Mouse (Mus musculus) liver, embryonic 13.5 days (tissue): Measurements from ENCODE around the gene Gm48552. TPM values are rescaled to one million over a fixed set of nuclear protein-coding genes. Genes with fewer than 3 reads are reported as not detected.

Source experiments
- ATAC-seq: fragments of 200-750 bp; cut with Nextera tagmentation; 2 replicates; pipeline ENCODE4 v1.8.0; 2017; ENCODE audit warnings: low read depth, mild to moderate bottlenecking, moderate number of reproducible peaks, moderate library complexity
- DNase-seq: peaks from one replicate; pipeline ENCODE4 v3.0.0; 2022
- H3K27ac ChIP-seq: fragments of 300-500 bp; sonication (generic); 2 replicates; pipeline ENCODE4 v1.5.1; 2015; ENCODE audit warnings: moderate library complexity, mild to moderate bottlenecking, inconsistent platforms
- H3K27me3 ChIP-seq: fragments of 300-500 bp; sonication (generic); 2 replicates; pipeline ENCODE4 v1.6.1; 2015; ENCODE audit warnings: mild to moderate bottlenecking, inconsistent platforms
- H3K36me3 ChIP-seq: fragments of 300-500 bp; sonication (generic); 2 replicates; pipeline ENCODE4 v1.6.1; 2015; ENCODE audit warnings: mild to moderate bottlenecking, inconsistent platforms
- H3K4me1 ChIP-seq: fragments of 300-500 bp; sonication (generic); replicated peaks from 2 replicates; pipeline ENCODE4 v1.6.1; 2015; ENCODE audit warnings: inconsistent platforms
- H3K4me2 ChIP-seq: fragments of 300-500 bp; sonication (generic); 2 replicates; pipeline ENCODE4 v1.6.1; 2015; ENCODE audit warnings: inconsistent platforms, mild to moderate bottlenecking, moderate library complexity
- H3K4me3 ChIP-seq: fragments of 300-500 bp; sonication (generic); replicated peaks from 2 replicates; pipeline ENCODE4 v1.5.1; 2015; ENCODE audit warnings: mild to moderate bottlenecking, inconsistent platforms
- H3K9ac ChIP-seq: fragments of 300-500 bp; sonication (generic); 2 replicates; pipeline ENCODE4 v1.6.1; 2015; ENCODE audit warnings: mild to moderate bottlenecking, inconsistent platforms
- H3K9me3 ChIP-seq: fragments of 300-500 bp; sonication (generic); replicated peaks from 2 replicates; pipeline ENCODE4 v1.6.1; 2016; ENCODE audit warnings: inconsistent platforms
- WGBS: fragments of 180-500 bp; shearing (Covaris S2); methylation state at CpG from one replicate; pipeline ENCODE4 v1.1.7; 2015; ENCODE audit not compliant: insufficient replicate concordance; 5-methylcytosine and 5-hydroxymethylcytosine counted together
- polyA plus RNA-seq: library from polyadenylated mRNA; unstranded; fragments of >200 nt; fragmentation: Nextera tagmentation; extraction: Ambion mirVana; gene quantifications from 2 replicates; pipeline ENCODE4 v1.2.1, GENCODE M21; 2015

The Gm48552 gene
- polyA plus RNA-seq, 1 experiment from 2014 or later, result 0.93 TPM

DNA sequence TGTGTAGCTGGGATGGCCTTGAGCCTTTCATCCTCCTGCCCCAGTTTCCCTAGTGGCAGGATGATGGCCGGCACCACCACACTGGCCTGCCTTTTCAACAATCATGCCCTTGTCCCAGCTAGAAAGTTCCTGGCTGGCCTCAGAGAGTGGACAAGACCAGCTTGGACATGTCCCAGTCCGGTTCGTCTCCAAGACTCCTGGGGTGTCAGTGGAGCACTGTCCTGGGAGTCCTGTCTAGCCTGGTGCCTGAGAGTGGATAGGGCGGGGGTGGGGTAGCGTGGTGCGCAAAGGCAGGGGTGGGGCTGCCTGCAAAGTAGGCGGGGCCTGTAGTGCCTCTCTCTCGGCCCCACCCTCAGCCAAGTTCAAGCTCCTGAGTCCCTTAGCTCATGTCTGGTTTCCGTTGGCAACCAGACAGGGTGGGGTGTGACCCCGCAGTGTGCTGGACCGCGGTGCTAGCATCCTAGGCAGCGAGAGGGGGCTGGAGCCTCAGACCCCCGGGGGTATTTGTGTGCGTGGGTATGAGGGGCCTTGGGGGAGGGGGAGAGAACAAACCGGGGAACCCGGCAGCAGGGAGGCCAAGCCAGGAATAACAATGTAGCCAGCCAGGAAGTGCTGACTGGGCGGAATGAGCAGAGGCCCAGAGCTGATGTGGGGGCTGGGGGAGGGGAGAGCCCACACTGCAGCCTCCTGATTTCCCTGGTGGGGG is 12.9 kb downstream of the Gm48552 start:
- H3K4me2 ChIP-seq, result peak overlapping the region; percentile 29
- H3K36me3 ChIP-seq, result peaks cover 21% of the 10 kb centered on the region
- DNase-seq (peak; percentile 63), ATAC-seq (peak; percentile 84)
- peaks cover 38% of the 10 kb centered on the region for H3K27me3 ChIP-seq
- peak overlapping the region; percentile 13; the same call in 1 of the 2 replicates for H3K9ac ChIP-seq
- 10% methylated on average over 18 of the region's 18 CpGs for WGBS
- peaks cover 46% of the 10 kb centered on the region for H3K4me1 ChIP-seq
- peak overlapping the region; percentile 63 for H3K27ac ChIP-seq
- no peak overlapping the region for H3K4me3 ChIP-seq
- H3K9me3 ChIP-seq, result no peaks in the 10 kb centered on the region

DNA sequence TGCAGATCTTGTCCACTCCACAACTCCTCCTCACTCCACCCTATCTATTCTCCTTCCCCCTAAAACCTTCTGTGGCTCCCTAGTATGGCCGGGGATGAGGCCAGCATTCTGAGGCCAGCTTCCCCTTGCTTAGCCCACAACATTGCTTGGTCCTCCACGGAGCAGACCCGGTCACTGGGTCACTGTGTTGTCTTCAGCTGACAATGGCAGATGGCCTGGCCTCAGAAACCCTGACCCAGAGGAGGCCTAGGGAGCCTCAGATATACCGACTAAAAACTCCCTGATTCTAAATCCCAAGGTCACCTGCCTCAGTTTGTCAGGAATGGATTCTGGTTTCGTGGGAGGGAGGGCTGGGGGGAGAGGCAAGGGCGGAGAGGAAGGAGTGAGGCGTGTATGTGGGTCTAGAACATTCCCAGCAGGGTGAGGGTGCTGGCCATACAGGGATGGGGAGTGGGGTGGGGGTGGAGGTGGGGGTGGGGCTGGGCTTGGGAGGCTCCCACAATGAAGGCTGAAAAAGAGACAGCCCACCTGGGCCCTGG is 13.5 kb downstream of the Gm48552 start:
- DNase-seq, result no peak
- no peaks in the 10 kb centered on the region for H3K9me3 ChIP-seq
- H3K27me3 ChIP-seq, result peaks cover 45% of the 10 kb centered on the region
- peak overlapping the region; percentile 63 for H3K27ac ChIP-seq
- H3K9ac ChIP-seq, result 0 out of 2 replicates have a peak overlapping the region, but pooled peaks have one; percentile 13
- no peak overlapping the region for H3K4me3 ChIP-seq
- peaks cover 19% of the 10 kb centered on the region for H3K36me3 ChIP-seq
- peak; percentile 13; the same call in 1 of the 2 replicates for ATAC-seq
- H3K4me1 ChIP-seq, result peaks cover 52% of the 10 kb centered on the region
- peak overlapping the region; percentile 29; the same call in 1 of the 2 replicates for H3K4me2 ChIP-seq
- 40% methylated on average over 7 of the region's 7 CpGs for WGBS

DNA sequence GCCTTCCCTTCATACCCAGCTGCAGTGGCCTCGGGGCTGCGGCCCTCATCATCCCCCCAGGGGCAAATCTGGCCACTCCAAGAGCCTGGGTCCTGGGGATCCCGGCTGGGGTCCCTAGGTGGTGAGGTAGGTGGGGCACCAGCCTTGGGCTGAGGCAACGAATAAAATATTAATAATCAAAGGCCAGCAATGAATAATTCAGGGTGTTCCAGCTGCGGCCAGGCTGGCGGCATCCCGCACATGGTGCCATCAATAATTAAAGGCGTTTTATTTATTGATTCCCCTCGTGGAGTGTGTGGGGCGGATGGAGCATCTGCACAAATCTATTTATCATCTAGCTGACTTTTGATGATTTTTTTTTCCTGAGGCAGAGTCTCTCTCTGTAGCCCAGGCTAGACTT is 14.7 kb downstream of the Gm48552 start:
- Histone ChIP-seq H3K4me2 (no peak overlapping the region), H3K4me1 (peaks cover 64% of the 10 kb centered on the region), H3K9me3 (no peaks in the 10 kb centered on the region), H3K27ac (no peak overlapping the region), H3K9ac (no peak overlapping the region), H3K4me3 (no peak overlapping the region), H3K27me3 (peaks cover 57% of the 10 kb centered on the region), H3K36me3 (peaks cover 19% of the 10 kb centered on the region)
- no peak for DNase-seq
- no peak for ATAC-seq
- WGBS, result 76% methylated on average over 10 of the region's 10 CpGs

DNA sequence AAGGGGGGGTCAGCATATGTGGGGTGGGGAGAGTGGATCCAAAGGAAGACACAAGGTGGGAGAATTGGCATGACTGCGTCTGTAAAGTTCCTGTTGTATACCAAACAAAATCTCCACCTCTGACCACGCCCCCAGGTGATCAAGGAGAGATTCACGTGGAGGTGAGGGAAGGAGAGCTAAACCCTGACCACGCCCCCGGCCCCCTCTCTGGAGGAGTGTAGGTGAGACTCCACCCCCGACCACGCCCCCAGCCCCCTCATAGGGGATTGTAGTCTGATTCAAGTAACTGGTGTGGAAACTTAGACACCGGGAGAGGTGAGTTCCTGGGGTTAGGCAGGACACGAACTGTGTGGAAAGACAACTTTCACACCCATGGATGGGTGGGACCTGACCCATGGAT is 15.3 kb downstream of the Gm48552 start:
- H3K4me1 ChIP-seq, result peaks cover 70% of the 10 kb centered on the region
- H3K36me3 ChIP-seq, result peaks cover 18% of the 10 kb centered on the region
- H3K9ac ChIP-seq, result no peak overlapping the region
- ATAC-seq, result no peak
- WGBS, result 37% methylated on average over 9 of the region's 9 CpGs
- no peak overlapping the region for H3K27ac ChIP-seq
- H3K9me3 ChIP-seq, result no peaks in the 10 kb centered on the region
- H3K4me2 ChIP-seq, result 0 out of 2 replicates have a peak overlapping the region, but pooled peaks have one; percentile 1
- DNase-seq, result no peak
- no peak overlapping the region for H3K4me3 ChIP-seq
- H3K27me3 ChIP-seq, result peaks cover 61% of the 10 kb centered on the region

DNA sequence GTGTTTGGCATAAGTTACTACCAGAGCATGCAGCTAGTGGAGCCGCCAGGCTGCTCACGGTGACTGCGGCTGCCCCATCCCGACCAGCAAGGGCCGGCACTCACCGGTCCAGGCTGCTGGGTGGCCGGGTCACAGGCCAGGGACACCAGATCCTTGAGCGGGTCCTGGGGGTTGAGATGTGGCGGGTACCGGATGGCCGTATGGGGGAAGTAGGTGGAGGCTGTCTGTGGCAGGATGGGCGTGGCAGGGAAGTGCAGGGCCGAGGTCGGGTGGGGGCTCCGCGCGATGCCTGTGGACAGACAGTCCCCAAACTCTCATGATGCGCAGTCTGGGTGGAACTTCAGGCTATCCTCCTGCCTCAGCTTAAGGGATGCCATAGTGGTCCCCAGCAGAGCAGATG is 15.9 kb downstream of the Gm48552 start:
- peaks cover 77% of the 10 kb centered on the region for H3K4me1 ChIP-seq
- peaks cover 12% of the 10 kb centered on the region for H3K36me3 ChIP-seq
- 20% methylated on average over 18 of the region's 18 CpGs for WGBS
- peaks cover 61% of the 10 kb centered on the region for H3K27me3 ChIP-seq
- ATAC-seq, result no peak
- no peak overlapping the region for H3K4me3 ChIP-seq
- H3K9ac ChIP-seq, result no peak overlapping the region
- DNase-seq, result no peak
- no peak overlapping the region for H3K4me2 ChIP-seq
- no peaks in the 10 kb centered on the region for H3K9me3 ChIP-seq
- no peak overlapping the region for H3K27ac ChIP-seq

DNA sequence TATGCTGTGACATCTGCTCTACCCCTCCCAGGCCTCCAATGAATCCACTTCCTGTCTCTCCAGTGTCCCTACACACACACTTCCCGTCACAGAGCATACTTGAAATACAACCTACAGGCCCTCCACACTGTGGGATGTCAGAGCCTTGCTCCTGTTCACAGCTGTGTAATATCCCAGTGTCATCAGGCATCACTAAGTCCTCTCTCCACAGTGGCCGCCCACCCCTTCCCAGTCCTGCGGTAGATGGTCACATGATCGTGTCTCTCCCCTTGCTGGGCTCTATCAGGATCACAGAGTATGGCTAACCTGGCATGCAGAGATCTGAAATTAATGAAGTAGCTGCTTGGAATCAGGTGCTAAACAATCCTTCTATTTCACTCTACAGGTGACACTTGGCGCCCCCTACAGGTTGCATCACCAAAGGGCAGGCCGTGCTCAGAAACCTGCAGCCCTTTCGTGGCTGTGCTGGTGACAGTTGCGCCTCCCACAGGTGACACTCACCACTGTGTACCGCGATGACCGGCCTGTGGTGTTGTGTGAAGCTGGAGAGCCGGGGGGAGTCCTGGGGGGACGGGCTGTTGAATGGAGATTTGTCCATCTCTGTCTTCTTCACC is 16.9 kb downstream of the Gm48552 start:
- H3K4me2 ChIP-seq, result no peak overlapping the region
- no peak overlapping the region for H3K9ac ChIP-seq
- no peak overlapping the region for H3K4me3 ChIP-seq
- DNase-seq (no peak), ATAC-seq (no peak)
- no peak overlapping the region for H3K27ac ChIP-seq
- WGBS, result 38% methylated on average over 13 of the region's 13 CpGs
- no peaks in the 10 kb centered on the region for H3K9me3 ChIP-seq
- H3K36me3 ChIP-seq, result peaks cover 3% of the 10 kb centered on the region; the same call in 1 of the 2 replicates
- peaks cover 86% of the 10 kb centered on the region for H3K4me1 ChIP-seq
- H3K27me3 ChIP-seq, result peaks cover 55% of the 10 kb centered on the region

DNA sequence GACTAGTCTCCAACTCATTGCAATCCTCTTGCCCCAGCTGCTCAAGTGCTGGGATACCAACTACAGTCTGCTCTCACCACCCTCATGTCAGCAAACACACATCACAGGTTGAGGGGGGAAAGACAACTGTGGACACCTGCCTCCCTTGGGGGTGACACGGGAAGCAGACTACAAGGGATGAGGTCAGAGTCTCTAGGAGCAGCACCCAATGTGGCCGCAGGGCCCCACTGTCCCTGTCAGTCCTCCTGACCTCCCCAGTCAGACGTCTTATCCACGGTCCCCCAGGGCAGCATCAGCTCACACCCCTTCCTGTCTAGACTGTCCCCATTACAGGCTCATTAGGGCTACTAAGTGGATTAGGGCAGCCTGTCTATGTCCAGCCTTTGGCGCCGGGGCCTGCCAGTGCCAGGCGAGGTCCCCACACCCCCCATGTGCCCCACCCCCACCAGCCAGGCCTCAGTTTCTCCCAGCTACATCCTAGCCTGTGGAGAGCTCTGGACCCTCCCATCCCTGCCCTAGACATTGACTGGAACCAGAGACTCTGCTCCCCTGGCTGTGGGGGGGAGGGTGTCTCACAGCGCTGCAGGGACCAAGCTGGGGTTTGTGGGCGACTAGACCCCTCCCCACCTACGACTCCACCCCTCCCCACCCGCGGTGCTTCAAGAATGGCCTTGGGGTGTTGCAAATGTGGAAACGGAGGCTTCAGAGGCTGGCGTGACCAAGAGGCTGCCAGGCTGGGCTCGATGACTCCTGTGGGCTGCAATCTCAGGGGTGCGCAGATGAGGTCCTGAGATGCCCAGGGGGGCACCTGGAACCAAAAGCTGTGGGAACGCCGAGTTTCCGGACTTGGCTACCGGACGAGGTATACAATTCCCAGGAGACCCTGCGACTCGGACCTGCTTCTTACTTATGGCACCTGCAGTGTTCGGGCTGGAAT is 18.0 kb downstream of the Gm48552 start:
- no peak for ATAC-seq
- WGBS, result 16% methylated on average over 24 of the region's 24 CpGs
- H3K27me3 ChIP-seq, result peaks cover 55% of the 10 kb centered on the region
- H3K27ac ChIP-seq, result peak overlapping the region; percentile 37
- H3K9me3 ChIP-seq, result no peaks in the 10 kb centered on the region
- peaks cover 2% of the 10 kb centered on the region; the same call in 1 of the 2 replicates for H3K36me3 ChIP-seq
- H3K4me1 ChIP-seq, result peaks cover 87% of the 10 kb centered on the region
- H3K4me2 ChIP-seq, result peak overlapping the region; percentile 44
- H3K4me3 ChIP-seq, result peak overlapping the region; percentile 21
- H3K9ac ChIP-seq, result no peak overlapping the region
- DNase-seq, result no peak

DNA sequence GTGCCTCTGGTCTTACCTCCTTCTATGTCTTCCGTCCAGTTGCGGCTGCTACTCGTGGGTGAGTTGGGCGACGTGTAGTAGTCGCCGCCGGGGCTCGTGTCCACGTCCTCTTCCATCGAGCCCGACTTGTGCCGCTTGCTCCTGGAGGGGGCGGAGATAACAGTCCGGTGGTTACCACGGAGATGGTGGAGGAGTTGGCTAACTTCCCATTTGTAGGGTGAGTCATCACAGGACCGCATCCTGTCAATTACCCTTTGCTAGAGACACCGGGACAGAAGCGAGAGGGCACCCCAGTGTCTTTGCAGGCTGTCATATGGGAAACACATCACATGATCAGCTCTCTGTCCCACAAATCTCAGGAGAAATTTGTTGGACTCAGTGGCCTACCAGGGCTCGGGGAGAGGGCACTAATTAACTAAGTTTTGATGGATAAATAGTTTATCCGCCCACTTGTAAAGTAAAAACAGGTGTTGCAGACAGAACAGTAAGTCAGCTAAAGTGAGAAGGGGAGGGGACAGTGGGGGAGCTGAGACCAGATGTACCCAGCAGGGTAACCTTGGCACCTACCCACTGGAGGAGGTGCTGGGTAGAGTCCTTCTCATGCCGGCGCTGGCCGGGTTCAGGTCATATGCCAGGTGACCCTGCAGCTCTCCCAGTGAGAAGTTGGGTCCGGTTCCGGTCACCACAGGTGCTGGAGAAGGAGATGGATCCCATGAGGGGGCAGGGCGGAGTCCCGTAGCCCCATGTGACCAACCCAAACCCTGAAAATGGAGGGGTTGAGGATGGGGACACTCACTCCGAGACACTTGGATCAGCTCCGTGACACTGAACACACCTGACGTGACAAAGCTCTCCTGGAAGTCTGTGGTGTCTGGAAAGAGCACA is 19.0 kb downstream of the Gm48552 start:
- Histone ChIP-seq H3K27me3 (peaks cover 55% of the 10 kb centered on the region), H3K9me3 (no peaks in the 10 kb centered on the region), H3K9ac (no peak overlapping the region), H3K4me1 (peaks cover 87% of the 10 kb centered on the region), H3K4me2 (peak overlapping the region; percentile 44), H3K36me3 (peaks cover 2% of the 10 kb centered on the region; the same call in 1 of the 2 replicates), H3K4me3 (peak overlapping the region; percentile 21), H3K27ac (peak overlapping the region; percentile 60)
- ATAC-seq (no peak), DNase-seq (no peak)
- 16% methylated on average over 31 of the region's 31 CpGs for WGBS

DNA sequence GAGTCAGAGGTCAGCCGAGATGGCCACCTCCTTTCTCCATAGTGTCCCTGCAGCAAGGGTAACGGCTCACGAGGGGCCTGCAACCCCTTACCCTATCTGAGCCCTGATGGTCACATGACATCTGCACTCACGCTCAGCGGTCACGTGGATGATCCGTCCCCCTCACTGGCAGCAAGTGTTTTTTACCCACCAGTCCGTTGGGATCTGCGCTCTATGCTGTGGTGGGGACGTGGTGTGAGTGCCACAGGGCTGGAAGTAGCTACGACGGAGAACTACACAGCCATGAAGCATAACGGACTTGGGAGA is 19.6 kb downstream of the Gm48552 start:
- H3K36me3 ChIP-seq, result peaks cover 2% of the 10 kb centered on the region; the same call in 1 of the 2 replicates
- H3K9ac ChIP-seq, result no peak overlapping the region
- no peak overlapping the region for H3K4me3 ChIP-seq
- peak overlapping the region; percentile 60 for H3K27ac ChIP-seq
- ATAC-seq (peak; percentile 3; the same call in 1 of the 2 replicates), DNase-seq (no peak)
- H3K4me2 ChIP-seq, result peak overlapping the region; percentile 28
- H3K27me3 ChIP-seq, result peaks cover 53% of the 10 kb centered on the region
- 19% methylated on average over 13 of the region's 13 CpGs for WGBS
- no peaks in the 10 kb centered on the region for H3K9me3 ChIP-seq
- H3K4me1 ChIP-seq, result peaks cover 87% of the 10 kb centered on the region

DNA sequence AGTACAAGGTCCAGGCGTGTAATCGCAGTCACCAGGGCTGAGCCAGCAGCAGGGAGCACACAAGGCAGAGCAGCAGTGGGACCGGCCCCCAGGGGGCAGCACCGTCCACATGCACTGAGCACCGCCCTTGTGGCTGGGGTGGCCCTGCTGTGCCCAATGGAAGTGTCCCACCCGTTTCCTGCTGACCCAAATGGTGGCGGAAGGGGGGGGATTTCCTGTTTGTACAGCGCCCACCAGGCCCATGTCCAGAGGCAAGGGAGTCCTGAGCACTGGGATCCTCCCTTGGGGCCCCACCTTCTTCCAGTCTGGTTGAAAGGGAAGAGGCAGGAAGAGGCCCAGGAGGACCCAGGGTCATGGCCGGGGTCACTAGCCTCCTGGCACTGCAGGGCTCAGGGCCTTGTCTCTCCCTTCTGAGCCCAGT is 20.1 kb downstream of the Gm48552 start:
- H3K4me3 ChIP-seq, result no peak overlapping the region
- H3K36me3 ChIP-seq, result peaks cover 2% of the 10 kb centered on the region; the same call in 1 of the 2 replicates
- peak overlapping the region; percentile 45; the same call in 1 of the 2 replicates for H3K9ac ChIP-seq
- ATAC-seq (peak; percentile 73), DNase-seq (peak; percentile 74)
- H3K9me3 ChIP-seq, result no peaks in the 10 kb centered on the region
- peaks cover 50% of the 10 kb centered on the region for H3K27me3 ChIP-seq
- peaks cover 90% of the 10 kb centered on the region for H3K4me1 ChIP-seq
- peak overlapping the region; percentile 28; the same call in 1 of the 2 replicates for H3K4me2 ChIP-seq
- peak overlapping the region; percentile 60 for H3K27ac ChIP-seq
- WGBS, result 5% methylated on average over 9 of the region's 9 CpGs
